Mouse (Mus musculus) thymus, postnatal 4 days (tissue): ENCODE results near the gene Dnlz.

Experiments
- DNase-seq: peaks from one replicate; pipeline ENCODE4 v3.0.0; 2021

The Dnlz gene

DNA sequence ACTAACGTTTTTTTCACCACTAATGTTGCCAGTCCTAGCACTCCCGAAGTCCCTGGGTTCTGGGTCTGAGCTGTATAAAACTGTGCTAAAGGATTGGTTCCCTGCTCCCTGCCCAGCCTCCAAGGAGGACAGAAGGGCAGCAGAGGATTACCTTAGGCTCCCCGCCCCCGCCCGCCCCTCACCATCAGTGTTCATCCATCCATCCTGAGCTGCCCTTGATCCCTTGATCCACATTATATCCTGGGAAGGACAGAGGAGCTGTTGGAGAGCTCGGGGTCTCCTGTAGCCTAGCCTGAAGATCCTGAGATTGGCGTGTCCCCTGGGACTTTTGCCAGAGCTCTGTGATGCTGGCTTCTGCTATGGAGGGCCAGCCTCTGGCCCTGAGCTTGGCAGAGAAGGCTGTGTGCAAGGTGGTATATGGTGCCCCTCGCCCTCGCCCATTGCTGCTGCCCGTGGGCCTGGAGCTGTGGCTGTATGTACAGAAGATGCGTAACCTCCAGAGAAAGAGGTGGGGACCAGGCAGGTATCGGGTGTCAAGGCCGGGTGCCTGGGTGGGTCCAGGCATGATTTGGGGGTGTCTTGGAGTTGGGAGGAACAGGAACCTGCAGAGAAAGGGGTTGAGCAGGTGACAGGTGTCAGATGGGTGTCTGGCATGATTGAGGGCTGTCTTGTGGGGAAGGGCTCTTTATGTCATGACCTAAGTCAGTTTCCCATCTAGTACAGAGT, 32.2 kb downstream of the Dnlz start:
- no peak for DNase-seq

DNA sequence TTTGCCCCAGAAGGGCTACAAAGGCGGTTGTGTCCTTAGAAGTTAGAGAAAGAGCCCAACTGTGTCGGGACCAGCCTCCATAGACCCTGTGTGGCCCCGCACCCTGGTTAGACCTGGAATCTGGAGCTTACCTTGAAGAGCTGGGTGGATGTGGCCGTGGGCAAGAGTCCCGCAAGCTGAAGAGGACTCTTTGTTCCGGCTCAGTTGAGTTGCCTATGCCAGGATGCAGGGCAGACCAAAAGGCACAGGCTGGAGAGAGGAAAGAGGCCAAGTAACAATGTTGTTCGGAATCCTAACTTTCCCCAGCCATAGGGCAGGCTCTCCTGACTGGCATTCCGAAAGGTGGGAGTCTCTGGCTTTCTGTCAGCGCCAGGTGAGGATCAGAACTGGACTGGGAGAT, 32.8 kb downstream of the Dnlz start:
- DNase-seq: no peak

DNA sequence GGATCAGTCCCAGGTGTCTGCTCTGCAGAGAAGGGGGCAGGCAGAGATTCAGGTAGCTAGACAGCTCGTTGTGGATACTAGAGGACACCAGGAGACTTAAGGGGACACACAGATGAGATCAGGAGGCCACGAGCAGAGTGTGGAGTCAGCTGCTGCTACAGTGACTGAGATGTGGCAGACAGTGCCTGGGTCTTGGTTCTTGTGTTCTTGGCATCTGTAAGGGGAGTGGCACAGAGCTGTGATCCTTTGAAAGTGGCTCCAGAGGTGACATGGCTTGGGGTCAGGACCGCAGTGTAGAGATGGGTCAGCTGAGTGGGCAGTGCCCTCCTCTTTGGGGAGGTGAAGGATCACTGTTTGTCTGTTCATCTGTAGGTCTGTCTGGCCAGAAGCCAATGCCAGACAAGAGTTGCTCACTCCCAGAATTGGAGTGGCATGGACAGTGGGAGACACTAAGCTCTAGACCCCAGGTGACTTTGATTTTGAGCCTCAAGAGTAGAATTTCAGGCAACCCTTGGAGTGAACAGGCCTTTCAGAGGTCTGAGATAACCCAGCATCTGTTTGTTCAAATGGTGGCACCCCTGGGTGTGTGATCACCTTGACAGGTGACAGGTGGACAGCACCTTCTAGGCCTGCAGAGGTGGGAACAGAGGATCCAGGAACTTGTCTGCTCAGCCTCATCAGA, 33.8 kb downstream of the Dnlz start:
- no peak for DNase-seq

DNA sequence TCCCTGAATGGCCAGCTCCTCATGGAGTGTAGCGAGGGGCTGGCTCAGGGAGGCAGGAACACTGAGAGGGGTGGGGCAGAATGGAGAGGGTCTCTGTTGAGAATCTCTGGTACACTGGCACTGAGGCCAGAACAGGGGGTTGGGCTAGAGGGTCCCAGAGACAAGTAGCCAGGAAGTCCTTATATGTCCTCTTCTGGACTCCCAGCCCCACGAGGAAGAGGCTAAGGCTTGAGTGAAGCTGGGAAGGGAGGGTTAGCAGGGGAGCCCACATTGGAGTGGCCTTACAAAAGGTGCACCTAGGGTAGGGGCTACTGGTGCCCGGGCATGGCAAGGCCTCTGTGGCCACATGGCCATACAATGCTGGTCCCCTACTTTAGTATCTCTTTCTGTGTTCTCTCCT, 34.5 kb downstream of the Dnlz start:
- DNase-seq: no peak

DNA sequence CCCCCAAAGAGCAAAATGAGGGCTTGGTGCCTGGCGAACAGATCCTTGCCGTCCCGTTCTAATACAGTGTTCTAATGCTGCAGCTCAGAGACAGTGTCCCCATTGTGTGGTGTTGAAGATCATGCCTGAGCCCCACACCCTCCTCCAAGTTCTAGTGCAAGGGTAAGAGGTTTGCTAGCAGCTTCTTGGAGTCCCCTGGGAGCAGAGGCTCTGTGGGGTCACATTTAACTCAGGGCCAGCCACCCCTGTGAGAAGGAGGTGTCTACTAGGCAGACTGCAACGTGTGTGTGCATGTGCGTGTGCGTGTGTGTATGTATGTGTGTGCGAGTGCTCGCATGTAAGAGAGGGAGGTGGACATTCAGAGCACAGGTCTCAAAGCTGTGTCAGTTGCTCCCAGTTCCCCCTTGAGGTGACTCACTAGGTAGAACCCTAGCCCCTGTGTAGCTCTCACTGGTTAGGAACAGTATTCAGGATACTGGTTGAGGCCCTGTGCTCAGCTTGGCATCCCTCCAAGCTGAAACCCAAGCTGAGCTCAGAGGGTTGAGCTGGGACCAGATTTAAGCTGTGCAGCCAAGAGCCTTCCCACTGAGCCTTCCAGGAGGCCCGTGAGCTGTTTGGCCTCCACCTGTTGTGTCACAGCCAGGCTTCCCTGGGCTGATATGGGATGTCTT, 35.2 kb downstream of the Dnlz start:
- DNase-seq: no peak

DNA sequence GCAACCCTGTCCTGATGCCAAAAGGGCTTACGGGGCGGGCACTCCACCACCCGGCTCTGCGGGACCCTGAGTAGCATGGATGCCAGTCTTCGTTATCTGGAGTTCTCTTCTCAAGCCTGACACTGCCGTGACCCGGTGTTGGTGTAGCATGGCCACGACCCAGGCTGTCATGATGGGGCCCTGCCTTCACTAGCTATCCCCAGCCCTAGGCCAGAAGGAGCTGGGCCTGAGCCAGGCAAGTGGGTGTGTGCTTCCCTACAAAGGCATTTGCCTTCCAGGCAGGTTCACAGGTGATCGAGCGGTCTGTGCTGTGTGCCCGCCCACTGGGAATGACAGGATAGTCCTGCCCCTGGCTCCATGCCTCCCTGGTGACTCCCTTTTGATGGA, 36.0 kb downstream of the Dnlz start:
- no peak for DNase-seq

DNA sequence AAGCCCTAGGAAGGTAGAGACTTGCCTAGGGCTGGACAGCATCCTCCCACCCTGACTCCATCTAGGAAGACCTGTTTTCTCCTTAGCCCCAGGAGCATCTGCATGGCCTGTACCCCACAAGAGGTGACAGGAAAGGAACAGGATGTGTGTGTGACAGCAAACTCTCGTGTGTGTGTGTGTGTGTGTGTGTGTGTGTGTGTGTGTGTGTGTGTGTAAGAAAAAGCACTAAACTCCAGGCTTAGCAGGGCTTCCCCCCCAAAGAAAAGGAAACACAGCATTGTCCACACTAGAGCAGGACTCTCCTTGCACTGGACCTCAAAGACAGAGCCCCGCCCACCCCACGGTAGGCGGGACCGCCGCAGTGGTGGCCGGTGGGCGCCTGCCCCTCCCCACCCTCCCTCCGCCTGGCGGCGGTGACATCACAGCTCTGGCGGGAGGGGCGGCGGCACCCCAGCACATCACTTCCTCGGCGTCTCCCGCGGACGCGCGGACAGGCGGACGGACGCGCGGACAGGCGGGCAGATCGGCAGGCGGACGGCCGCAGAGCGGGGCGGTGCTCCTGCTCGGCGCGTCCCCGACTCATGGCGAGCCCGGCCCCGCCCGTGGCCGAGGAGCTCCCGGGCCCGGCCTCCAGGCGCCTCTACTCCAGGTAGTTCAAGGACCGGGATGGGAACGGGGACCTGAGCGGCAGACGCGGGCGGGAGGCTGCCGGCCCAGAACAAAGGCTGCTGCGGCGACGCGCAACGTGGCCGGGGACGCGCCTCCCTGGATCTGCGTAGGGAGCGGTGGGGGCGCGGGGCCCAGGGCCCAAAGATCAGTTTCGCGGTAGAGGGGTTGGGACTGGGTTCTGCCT, 36.6 kb downstream of the Dnlz start, which contains the start of gene Gpsm1:
Gene Gpsm1 (plus strand): TSS at position 444 of the 853 bp plus-strand sequence.
- peak; percentile 78 for DNase-seq

DNA sequence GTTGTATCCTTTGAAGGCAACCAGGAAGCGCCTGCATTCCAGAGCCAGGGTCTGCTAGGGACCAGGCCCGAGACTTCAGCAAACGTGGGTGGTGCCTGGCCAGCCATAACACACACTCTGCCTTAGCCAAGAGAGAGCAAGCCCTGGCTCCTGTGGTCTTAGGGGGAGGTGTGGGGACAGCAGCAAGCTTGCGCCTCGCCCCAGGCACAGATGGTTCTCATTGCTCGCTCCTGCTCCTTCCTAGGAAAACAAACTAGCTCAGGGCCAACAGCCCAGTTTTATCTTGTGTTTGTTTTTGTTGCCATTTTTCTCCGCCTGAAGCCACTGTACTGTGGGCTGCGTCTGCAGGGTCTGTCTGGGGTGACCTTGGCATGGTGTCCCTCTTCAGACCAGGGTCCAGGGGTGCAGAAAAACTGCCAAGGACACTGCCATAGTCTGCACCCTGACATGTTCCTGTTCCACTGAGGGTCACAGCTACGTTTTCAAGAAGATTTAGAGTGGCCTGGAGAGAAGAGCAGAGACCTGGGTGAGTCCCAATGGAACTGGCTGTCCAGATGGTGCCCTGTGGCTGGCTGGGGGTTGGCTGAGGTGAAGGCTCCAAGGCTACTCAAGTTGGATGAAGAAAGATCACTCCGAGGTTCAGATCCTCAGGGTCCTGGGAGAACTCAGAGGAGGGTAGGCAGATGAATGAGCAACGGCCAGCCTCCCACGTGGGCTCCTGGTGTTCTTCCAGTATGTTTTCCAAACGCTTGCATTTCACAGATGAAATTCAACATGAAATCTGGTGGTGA, 37.4 kb downstream of the Dnlz start:
- DNase-seq: no peak

DNA sequence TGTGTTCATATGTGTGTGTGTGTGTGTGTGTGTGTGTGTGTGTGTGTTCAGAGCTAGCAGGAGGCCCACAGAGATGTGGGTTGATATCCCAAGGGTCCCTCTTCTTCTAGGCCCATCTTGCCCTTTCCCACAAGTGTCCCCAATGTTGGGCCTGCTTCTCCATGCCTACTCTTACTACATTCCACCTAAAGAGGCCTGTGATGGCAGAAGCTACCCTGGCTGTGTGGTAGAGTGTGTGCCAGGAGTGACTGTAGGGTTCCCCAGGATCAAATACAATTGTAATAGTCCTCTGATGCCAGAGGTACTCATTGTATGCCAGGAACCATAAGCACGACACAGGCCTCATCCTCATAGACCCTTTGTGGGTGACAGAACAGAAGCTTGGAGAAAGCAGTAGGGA, 38.5 kb downstream of the Dnlz start:
- no peak for DNase-seq

DNA sequence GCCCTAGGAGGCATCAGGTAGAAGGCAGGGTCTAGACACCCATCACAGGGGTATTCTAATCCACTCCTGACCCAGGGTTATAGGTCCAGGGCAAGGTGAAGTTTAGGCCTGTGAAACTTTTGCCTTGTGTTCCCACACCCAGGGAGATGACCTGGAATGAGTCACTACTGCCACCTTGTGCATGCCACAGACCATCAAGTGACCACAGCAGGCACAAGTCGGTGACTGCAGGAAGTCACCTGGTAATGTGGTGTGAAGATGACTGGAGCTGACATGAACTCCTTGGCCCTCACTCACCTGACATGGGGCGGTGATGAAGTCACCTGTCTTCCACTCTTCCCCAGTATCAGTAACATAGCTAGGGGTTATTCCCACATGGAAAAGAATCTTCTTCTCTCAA, 39.1 kb downstream of the Dnlz start:
- DNase-seq: no peak

DNA sequence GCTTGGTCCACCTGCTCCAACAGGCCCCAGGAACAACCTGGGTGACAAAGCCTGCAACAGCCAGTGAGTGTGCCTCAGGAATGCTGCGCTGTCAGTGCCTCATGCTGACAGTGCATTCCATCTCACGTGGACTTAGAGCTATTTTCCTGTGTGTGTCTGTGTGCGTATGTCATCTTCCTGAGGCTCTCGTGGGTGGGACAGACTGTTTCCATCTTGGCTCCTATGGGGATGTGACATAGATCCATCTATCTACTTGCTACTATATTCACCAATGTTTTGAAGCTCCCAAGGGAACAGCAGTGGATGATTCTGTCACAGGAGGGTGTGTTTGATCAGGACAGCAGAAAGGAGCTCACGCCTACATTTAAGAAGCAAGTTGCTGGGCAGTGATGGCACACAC, 40.0 kb downstream of the Dnlz start:
- peak; percentile 38 for DNase-seq

DNA sequence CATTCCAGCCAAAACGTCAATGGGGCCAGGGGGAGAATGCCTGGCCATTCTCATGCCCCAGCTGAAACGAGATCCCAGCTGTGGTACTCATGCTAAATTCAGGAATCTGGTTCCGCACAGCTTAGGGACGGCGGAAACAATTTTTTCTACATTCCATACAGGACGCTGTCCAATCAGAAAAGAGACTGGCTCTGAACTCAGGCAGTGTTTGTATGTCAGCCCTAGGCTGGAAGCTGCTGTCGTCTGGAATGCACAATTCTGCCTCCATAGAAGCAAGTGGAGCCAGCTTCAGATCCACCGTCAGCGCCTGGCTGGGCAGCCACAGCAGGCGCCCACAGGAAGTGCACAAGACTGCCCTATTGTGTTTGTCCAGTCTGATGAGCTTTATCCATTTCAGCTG, 42.2 kb downstream of the Dnlz start:
- no peak for DNase-seq

DNA sequence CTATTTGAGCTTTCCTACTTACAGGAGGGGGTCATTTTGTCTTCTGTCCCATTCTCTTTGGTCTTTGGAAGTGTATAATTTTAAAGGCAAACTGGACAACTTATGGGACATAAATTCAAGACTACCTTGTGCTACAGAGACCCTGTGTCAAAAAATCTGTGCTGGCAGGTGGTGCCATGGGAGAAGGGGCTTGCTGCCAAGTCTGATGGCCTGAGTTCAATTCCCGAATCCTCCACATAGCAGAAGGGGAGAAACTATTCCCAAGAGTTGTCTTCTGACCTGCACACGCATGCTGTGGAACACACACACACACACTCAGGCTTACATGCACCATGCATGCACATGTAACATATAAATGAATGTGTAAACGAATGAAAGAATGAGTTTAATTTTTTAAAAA, 45.2 kb downstream of the Dnlz start:
- DNase-seq: no peak

DNA sequence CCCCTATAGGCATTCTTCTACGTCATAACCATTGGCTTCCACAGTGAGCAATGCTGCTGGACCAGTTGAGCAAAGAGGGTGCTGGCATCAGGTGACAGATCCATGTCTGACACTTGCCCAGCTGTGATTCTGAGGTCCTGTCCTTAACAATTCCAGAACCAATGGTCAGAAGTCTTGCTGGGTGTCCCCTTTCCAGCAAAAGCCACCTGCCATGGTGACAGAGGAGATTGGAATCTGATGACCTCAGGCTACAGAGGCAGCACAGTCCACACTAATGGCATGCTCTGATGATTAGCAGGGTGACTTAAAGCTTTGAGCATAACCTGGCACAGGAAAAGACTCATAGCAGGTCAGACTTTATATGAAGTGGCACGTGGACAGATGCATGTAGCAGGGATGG, 46.4 kb downstream of the Dnlz start:
- no peak for DNase-seq

DNA sequence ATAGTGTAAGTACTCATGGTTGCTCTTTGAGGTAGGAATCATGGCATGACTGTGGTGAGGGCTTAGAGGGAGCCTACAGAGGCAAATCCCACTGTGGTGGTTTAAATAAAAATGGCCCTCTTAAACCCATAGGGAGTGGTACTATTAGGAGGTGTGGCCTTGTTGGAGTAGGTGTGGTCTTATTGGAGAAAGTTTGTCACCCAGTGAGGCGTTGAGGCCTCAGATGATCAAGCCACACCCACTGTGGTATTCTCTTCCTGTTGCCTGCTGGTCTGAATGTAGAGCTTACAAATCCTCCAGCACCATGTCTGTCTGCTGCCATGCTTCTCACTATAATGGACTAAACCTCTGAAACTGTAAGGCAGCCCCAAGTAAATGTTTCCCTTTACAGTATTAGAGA, 47.2 kb downstream of the Dnlz start:
- DNase-seq: no peak

DNA sequence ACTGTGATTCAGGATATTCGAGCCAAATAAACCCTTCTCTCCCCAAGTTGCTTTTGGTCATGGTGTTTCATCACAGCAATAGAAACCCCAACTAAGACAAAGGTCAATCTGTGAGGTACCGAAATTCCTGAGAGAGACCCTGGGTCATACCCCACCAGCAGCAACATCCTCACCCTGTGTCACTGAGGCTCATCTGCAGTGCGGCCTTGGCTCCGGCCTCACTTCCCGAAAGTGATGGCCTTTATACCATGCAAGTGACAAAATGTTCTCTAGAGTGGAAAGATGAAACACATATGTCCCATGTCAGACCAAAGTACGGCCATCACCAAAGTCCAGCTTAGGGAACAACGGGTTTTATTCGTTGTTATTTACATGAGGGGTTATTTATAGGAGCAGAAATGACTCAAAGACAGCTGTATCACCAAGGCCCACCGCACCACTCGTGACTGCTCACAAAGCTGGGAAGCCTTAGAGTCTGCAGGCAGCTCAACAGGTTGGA, 49.9 kb downstream of the Dnlz start:
- DNase-seq: no peak

DNA sequence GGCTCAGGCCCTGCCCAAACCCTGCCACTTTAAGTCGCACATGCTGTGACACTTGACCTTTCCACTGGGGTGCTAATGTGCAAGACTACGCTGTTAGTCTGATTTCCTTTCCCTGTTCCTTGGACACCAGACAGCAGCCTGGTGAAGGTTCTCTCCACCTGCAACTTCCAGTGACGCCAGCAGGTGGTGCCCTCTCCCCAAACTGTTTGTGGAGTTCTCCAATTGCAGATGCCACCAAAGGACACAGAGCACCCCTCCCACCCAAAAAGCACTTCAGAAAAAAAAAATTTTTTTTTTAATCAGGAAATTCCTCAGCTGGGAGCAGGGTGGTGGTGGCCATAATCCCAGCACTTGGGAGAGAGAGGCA, 51.1 kb downstream of the Dnlz start:
- DNase-seq: peak; percentile 91

DNA sequence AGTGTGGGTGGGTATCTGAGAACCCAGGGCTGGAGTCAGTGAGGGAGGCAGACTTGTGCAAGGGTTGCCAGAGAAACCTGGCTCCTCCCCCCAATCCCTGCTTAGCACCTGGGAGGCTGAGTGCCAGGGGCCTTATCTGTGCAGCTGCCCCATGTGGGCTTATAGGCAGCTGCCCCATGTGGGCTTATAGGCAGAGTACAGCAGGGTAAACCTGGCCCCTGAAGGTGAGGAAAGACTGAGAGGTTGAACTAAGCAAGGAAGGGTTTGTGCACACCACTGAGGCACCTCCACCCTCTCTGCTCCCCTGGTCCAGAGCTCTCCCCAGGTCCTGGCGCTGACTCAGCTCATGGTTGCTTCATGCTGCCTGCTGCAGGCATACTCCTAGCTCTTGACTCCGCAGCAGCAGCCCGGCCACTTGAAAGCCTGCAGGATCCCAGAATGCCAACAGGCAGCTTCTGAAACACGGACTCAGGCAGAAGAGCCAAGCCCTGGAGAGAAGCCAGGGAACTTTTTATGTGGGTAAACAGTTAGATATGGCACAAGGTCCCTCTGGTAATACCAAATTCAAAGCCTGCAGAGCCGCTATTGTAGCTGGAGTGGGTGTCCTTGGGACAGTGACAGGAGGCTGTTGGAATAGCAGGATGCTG, 51.6 kb downstream of the Dnlz start:
- peak; percentile 35 for DNase-seq

DNA sequence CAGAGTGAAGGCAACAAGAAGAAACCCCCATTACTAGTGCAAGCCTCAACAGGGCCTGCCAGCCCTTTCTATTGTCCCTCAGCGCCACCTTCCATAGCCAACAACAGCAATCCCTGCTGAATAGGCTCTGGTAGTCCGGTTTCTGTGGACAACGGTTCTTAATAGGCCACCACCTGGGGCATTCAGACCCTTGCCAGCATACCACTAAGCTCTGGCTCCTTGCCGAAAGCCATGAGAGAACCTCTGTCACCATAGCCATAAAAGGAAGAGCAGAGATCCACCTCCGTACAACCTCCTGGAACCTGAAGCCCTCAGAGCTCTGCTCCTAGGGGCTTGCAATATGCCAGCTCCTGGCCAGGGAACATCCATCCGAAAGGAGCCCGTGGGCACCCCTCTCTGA, 52.6 kb downstream of the Dnlz start:
- DNase-seq: no peak

DNA sequence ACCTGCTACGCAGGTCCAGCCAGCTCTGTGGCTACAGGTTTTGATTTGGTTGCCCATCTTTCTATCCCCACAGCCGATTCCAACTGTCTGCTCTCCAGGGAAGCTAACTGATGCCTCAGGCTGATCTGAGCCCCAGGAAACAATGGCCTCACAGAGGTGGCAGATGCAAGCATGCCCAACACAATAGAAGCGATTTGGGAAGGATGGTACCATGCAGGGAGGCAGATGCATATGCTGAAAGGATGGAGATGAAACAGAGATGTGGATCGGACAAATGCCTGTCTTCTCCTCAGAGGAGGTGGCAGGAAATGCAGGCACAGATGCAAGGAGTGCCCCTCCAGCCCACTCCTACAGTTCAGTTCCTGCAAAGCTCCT, 53.1 kb downstream of the Dnlz start:
- DNase-seq: no peak

DNA sequence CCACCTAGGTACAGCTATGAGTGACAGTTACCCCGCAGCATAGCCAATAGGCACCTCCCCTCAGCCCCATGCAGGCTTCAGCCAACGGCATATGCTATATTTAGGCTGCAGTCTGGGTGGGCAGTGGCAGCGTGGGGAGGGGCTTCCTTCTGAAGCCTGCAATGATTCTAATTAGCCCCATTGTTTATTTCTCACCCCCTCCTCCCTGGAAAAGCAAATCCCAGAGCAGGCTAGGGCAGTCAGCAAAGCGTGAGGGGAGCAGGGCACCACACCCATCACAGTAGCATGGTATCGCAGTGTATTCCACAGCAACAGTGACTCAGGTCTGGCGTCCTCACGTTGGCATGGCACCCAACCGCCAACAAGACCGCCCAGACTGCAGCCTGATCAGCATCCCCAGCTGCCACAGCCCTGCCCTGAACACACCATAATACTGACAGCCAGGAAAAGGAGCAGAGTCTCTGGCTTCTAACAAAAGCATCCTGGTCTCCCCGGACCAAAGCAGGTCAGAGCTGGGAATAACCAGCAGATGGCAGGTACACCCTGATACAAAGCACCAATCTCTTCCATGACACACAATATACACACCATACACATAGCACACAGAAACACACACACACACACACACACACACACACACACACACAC, 53.6 kb downstream of the Dnlz start:
- DNase-seq: peak; percentile 47
